Mouse (Mus musculus) heart, adult 2 months (tissue): ENCODE results near the gene Glul. TPM values are rescaled to one million over a fixed set of nuclear protein-coding genes. Genes with fewer than 3 reads are reported as not detected.

ENCODE experiments used
- DNase-seq, 2 experiments: peaks; one replicate each; pipeline ENCODE4 v3.0.0; 2021
- H3K27ac ChIP-seq: fragments of 200-600 bp; 2 replicates; pipeline ENCODE4 v1.8.1; 2022
- H3K27me3 ChIP-seq: fragments of 200-500 bp; 2 replicates; pipeline ENCODE4 v1.6.1; 2012; ENCODE audit warnings: mild to moderate bottlenecking, low read length, inconsistent platforms, mixed read lengths; ENCODE audit not compliant: control insufficient read depth, insufficient read depth
- H3K36me3 ChIP-seq: fragments of 200-500 bp; 2 replicates; pipeline ENCODE4 v1.6.1; 2012; ENCODE audit warnings: low read length, inconsistent platforms; ENCODE audit not compliant: control insufficient read depth, insufficient read depth
- H3K4me1 ChIP-seq: fragments of 200-500 bp; 2 replicates; pipeline ENCODE4 v1.6.1; 2011; ENCODE audit warnings: low read length; ENCODE audit not compliant: control insufficient read depth, insufficient read depth
- H3K4me3 ChIP-seq: fragments of 200-600 bp; 2 replicates; pipeline ENCODE4 v1.8.1; 2022
- H3K79me2 ChIP-seq: fragments of 200-500 bp; replicated peaks from 2 replicates; pipeline ENCODE4 v1.6.1; 2012; ENCODE audit warnings: mild to moderate bottlenecking, inconsistent platforms, low read length, moderate library complexity, mixed read lengths; ENCODE audit not compliant: control insufficient read depth, insufficient read depth
- H3K9ac ChIP-seq: fragments of 200-500 bp; 2 replicates; pipeline ENCODE4 v1.6.1; 2012; ENCODE audit warnings: low read depth, mild to moderate bottlenecking, control low read depth, inconsistent platforms, low read length, mixed read lengths
- CTCF ChIP-seq: fragments of 200-600 bp; IDR thresholded peaks from 2 replicates; pipeline ENCODE4 v1.8.1; 2022; ENCODE audit warnings: antibody characterized with exemption, mild to moderate bottlenecking, moderate library complexity
- EP300 ChIP-seq: fragments of 200-500 bp; IDR thresholded peaks from 2 replicates; pipeline ENCODE4 v1.6.1; 2011; ENCODE audit warnings: low read depth, low read length, control low read depth; ENCODE audit not compliant: insufficient read depth
- POLR2A ChIP-seq: fragments of 200-500 bp; IDR thresholded peaks from 2 replicates; pipeline ENCODE4 v1.6.1; 2011; ENCODE audit warnings: mild to moderate bottlenecking, low read depth, low read length, control low read depth; ENCODE audit not compliant: insufficient read depth
- WGBS: fragments of 180-500 bp; shearing (Covaris S2); methylation state at CpG from one replicate; pipeline ENCODE4 v1.1.7; 2018; 5-methylcytosine and 5-hydroxymethylcytosine counted together
- intact Hi-C: fragments of 180-260 bp; cut with DNase I; formaldehyde crosslinking; loops from one replicate; pipeline ENCODE4 v1.15.1; 2025
- polyA plus RNA-seq: library from polyadenylated mRNA; depleted of rRNA; stranded (reverse); fragments of >200 nt; gene quantifications from 2 replicates; pipeline ENCODE4 v1.2.3, GENCODE M21; 2012
- total RNA-seq, 2 experiments: library from RNA; stranded (reverse); gene quantifications; 2 replicates each; pipeline ENCODE4 v1.2.3; 2021

The Glul gene
- total and polyA plus RNA-seq, 3 experiments: 344 to 679 (median 406) TPM

GRCm38 (mm10) chr1:153898989-153899730 lies 584 bp upstream of the Glul start:
- no peaks in the 10 kb centered on the region for H3K79me2 ChIP-seq
- intact Hi-C loops: loop anchor here (5.0 kb wide), 1 partner anchor 203 kb away; no protein-coding TSS in a partner anchor
- TF ChIP-seq EP300 (no peak), CTCF (no peak)
- DNase-seq: no peak
- H3K27ac ChIP-seq: peak overlapping the region; percentile 98
- H3K9ac ChIP-seq: peak overlapping the region; percentile 44
- peaks cover 20% of the 10 kb centered on the region for H3K36me3 ChIP-seq
- no peaks in the 10 kb centered on the region for H3K27me3 ChIP-seq
- 17% methylated on average over 22 of the region's 22 CpGs for WGBS
- peak overlapping the region; percentile 81 for H3K4me3 ChIP-seq
- H3K4me1 ChIP-seq: peaks cover 5% of the 10 kb centered on the region

GRCm38 (mm10) chr1:153900381-153900780 lies 637 bp downstream of the Glul start:
- no peaks in the 10 kb centered on the region for H3K27me3 ChIP-seq
- intact Hi-C loops: no loop called here
- no peaks in the 10 kb centered on the region for H3K79me2 ChIP-seq
- WGBS: under 1% methylated on average over 36 of the region's 36 CpGs
- TF ChIP-seq POLR2A (no peak), EP300 (no peak), CTCF (no peak)
- H3K27ac ChIP-seq: peak overlapping the region; percentile 98
- H3K9ac ChIP-seq: peak overlapping the region; percentile 89
- peaks cover 31% of the 10 kb centered on the region for H3K36me3 ChIP-seq
- peaks cover 10% of the 10 kb centered on the region for H3K4me1 ChIP-seq
- peak overlapping the region; percentile 81 for H3K4me3 ChIP-seq
- no peak for DNase-seq

DNA sequence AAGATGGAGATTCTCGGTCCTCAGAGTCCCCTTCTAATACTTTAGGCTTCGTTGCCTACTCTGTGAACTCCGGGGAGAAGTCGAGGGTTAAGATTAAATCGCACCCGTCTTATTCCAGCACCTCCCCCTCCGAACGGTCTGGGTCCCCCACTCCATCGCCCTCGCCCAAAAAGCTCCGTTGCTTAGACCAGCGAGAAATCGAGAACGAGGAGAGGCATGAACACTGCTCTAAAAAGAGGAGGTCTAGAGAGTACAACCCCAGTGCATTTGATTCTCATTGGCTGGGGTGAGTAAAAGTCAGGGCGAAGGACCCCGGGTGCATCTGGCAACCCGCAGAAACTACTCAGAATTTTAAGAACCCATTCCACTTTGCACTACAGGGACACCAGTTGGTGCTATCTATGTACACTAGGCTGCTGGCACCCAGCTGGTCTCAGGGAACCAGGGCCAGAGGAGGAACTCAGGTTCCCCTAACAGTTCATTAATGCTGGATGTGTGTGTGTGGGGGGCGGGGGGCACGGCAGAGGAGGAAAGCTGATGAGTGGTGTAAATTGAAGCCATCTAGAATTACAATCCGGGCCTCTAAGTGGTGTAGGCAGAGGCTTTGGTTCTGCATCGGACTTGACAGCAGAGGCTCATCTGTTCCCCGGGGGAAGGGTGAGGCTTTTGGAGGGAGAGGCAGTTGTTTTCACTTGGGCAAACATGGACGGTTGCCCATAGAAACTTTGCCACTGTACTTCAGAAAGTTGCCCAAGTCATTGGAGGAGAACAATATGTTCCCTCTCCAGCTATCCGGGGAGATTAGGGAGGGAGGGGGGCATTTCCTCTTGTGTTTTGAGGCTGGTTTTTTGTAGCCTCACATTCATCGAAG lies 1.4 kb downstream of the Glul start:
- no peaks in the 10 kb centered on the region for H3K79me2 ChIP-seq
- H3K4me1 ChIP-seq: peaks cover 10% of the 10 kb centered on the region
- peak overlapping the region; percentile 89 for H3K9ac ChIP-seq
- WGBS: 1% methylated on average over 25 of the region's 25 CpGs
- TF ChIP-seq POLR2A (no peak), EP300 (peak; percentile 54; the same call in 1 of the 2 replicates), CTCF (no peak)
- intact Hi-C loops: loop anchor here (1.0 kb wide), 1 partner anchor 21 kb away; no protein-coding TSS in a partner anchor
- H3K27ac ChIP-seq: peak overlapping the region; percentile 98
- H3K4me3 ChIP-seq: peak overlapping the region; percentile 81
- H3K27me3 ChIP-seq: no peaks in the 10 kb centered on the region
- H3K36me3 ChIP-seq: peaks cover 33% of the 10 kb centered on the region
- peak; percentile 68 to 74 for DNase-seq

DNA sequence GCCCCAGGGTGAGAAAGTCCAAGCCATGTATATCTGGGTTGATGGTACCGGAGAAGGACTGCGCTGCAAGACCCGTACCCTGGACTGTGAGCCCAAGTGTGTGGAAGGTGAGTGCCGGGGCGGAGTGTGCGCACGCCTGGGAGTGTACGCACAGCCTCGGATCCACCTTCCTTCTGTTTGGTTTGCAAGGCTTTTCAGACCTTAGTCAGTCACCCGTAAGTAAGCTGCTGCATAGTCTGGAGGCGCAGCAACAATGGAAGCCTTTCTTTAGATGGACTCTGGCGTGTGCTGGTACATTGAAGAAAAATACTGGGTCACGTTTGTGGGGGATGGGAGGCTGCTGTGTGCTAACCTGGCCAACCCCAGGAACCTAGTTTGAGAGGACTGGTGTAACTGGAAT lies 3.3 kb downstream of the Glul start:
- peaks cover 41% of the 10 kb centered on the region for H3K36me3 ChIP-seq
- no peaks in the 10 kb centered on the region for H3K27me3 ChIP-seq
- no peak for DNase-seq
- no peak overlapping the region for H3K9ac ChIP-seq
- no peak for TF ChIP-seq CTCF
- TF ChIP-seq EP300: no peak
- no peak for TF ChIP-seq POLR2A
- H3K27ac ChIP-seq: no peak overlapping the region
- intact Hi-C loops: no loop called here
- H3K4me3 ChIP-seq: no peak overlapping the region
- H3K79me2 ChIP-seq: no peaks in the 10 kb centered on the region
- 91% methylated on average over 13 of the region's 13 CpGs for WGBS
- peaks cover 10% of the 10 kb centered on the region for H3K4me1 ChIP-seq

- DNase-seq: no peak
- intact Hi-C loops: no loop called here
- H3K4me1 ChIP-seq: peaks cover 11% of the 10 kb centered on the region
- no peak overlapping the region for H3K4me3 ChIP-seq
- no peak for TF ChIP-seq CTCF
- no peak for TF ChIP-seq POLR2A
- TF ChIP-seq EP300: no peak
- no peaks in the 10 kb centered on the region for H3K79me2 ChIP-seq
- H3K9ac ChIP-seq: no peak overlapping the region
- peaks cover 50% of the 10 kb centered on the region for H3K36me3 ChIP-seq
- no peaks in the 10 kb centered on the region for H3K27me3 ChIP-seq
- 90% methylated on average over 14 of the region's 14 CpGs for WGBS
- no peak overlapping the region for H3K27ac ChIP-seq
These were observed 4.5 kb downstream of the Glul start for GRCm38 (mm10) chr1:153904236-153904635.
